Mouse (Mus musculus) gastrocnemius, adult 8-10 months (tissue): Measurements from ENCODE around the gene Wbp1. TPM values are rescaled to one million over a fixed set of nuclear protein-coding genes. Genes with fewer than 3 reads are reported as not detected.

Experiments used
- DNase-seq, 2 experiments: peaks; one replicate each; pipeline ENCODE4 v3.0.0; 2022; ENCODE audit warnings: low spot score in 2 of 2
- microRNA-seq: library from miRNA; unstranded; fragments of <30 nt; microRNA quantifications from one replicate; pipeline ENCODE4 v1.2.0, GENCODE M21; 2022
- total RNA-seq, 4 experiments: library from RNA; stranded (reverse); gene quantifications; 2 replicates each; pipeline ENCODE4 v1.2.4; 2022

Gene Wbp1
- total RNA-seq, 4 experiments from 2014 or later: 39.1 to 50.7 (median 45.1) TPM

DNA sequence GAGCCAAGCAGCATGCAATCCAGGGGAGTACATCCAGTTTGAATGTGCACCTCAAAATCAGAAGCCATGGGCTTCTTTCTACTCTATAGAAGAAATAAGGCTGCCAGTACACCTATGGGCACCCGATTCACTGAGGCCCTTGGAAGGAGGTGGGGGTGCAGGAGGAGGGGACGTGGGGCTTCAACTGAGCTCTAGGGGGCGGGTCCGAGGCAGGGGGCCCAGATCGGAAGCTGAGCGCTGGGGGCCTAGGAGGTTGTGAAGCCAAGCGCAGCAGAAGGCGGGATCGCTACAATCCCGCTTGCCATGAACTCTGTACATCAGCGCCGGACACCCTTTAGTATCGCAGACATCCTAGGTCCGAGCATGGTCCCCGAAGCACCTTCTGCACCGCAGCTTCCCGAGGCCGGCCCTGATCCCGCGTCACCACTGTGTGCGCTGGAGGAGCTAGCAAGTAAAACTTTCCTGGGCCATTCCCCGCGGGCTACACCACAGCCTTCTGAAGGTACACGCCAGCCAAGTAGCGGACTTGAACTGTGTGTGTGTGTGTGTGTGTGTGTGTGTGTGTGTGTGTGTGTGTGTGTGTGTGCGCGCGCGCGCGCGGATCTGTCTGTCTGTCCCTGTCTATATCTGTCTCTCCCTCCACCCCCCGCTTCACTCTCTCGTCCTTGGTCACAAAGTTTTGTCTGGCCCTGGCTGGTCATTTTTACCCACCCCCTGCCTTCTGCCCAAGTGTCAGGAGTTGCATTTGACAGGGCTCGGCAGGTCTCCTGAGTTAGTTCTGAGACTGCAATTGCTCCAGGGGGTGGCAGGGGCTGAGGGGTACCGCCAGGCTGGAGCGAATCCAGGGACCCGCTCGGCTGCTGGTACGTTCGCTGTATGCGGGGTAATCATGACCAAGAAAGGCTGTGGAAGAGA is 35.0 kb downstream of the Wbp1 start, which contains the start of gene Lbx2:
TSS of gene Lbx2 (plus strand) at position 247 of the 915 bp plus-strand sequence.
- no peak for DNase-seq

DNA sequence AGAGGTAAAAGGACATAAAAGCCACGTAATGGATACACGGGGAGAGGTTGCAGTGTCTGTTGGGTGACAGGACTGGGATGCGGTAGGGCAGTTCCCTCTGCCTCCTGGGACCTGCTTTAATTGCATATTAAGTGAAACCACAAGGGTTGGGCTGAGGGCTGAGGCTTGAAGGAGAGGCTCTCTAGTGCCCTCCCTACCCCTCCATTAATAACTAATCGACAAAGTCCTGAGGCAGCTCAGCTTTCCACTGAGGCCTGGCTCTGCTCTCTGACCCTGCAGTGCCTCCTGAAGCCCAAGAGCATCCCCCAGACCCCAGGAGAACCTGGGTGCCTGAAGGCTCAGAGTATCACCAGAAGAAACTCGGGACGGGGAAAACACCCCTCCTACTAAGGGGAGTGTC is 36.9 kb downstream of the Wbp1 start:
- DNase-seq: no peak

DNA sequence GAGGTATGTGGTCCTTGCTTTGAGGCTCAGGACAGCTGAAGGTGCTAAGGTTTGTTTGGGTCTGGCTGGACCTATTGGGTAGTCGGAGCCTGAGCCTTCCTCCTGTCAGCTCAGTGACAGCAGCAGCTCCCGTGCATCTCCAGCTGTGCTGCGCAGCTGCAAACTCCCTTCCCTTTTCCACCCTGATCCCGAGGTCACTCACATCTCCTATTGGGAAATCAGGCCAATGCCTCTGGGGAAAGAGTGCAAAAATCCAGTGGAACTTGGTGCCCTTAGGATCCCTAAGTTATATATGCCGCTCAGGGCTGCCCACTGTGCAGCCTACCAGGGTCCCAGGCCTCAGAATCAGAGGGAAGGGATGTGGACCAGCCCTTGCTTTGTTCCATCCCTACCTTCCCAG is 37.9 kb downstream of the Wbp1 start:
- no peak for DNase-seq

DNA sequence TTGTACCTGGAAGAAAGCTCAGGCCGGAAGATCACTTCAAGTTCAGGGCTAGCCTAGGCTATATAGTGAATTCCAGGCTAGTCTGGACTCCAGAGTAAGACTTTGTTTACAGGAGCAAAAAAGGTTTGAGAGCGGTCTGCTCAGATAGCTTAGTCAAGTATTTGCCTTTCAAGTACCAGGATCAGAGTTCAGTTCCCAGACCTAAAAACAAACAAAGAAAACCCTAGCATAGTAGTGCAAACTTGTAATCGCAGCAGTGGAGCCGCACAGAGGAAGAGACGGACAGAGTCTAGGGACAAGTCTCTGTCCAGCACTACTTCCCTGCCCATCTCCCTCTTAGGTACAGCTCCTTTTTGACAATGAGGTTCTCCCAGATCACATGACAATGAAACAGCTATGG is 41.1 kb downstream of the Wbp1 start:
- DNase-seq: no peak

DNA sequence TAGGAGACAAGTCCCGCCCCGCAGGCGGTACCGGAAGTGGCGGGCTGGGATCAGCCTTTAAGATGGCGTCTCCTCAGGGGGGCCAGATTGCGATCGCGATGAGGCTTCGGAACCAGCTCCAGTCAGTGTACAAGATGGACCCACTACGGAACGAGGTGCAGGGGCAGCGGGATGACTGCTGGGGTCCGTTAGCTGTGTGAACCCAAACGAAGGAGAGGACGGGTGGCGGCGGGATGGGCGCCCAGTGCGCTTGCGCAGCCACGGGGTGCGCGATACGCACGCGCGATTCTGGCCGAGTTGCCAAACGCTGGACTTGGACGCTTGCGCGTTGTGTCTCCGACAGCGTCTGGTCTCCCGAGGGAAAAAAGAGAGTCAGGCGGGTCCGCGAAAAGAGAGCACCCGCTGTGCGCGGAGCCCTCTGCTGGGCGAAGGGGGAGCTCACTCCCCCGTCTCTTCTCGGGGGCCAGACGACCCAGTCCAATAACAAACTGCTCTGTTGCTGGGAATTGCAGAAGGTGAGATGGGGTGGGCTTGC is 43.0 kb downstream of the Wbp1 start:
- DNase-seq: peak; percentile 99 to 100

DNA sequence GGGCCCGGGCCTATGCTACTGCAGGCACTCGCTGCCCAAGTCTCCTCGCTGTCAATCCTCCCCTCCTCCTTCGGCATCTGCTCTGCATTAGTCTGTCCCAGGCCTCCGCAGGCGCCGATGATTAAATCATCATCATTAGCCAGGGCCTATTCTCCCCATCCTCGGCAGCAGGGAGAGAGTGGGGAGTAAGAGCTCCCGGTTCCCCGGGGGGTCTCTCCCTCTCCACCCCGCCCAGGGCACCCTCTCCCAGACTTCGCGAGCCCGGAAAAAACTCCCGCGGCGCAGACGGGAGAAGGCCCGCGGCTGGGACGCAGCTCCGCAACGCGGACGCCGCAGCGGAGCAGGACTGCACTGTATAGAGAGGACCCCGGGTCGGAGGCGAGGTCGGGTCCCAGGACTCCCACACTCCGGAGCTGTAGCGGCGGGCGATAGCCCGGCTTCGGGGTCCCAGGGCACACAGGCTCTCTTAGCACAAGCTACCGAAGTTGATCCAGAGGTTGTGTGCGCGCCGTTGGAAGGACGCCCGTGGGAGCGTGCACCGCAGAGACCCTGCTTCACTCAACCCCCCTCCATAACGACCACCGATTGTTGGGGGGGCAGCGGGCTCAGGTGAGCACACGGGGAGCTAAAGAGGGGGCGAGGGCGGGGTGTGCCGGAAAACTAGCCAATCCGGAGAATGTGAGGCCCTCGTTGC is 43.6 kb downstream of the Wbp1 start, which contains the start of gene Pcgf1:
TSS of gene Pcgf1 (plus strand) at position 240 of the 694 bp plus-strand sequence.
- DNase-seq: no peak

DNA sequence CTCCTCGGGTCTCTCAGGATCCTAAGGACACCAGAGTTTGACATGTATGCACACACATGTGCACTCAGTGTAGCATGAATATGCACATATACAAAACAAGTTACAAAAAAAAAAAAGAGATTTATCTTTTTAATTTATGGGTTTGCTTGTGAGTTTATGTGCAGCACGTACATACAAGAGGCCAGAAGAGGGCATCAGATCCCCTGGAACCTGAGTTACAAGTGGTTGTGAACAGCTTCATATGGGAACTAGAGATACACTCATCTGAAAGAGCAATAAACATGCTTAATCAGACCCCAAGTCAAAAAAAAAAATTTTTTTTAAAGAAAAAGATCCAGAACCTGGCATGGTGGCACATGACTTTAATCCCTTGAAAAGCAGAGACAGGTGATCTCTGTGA is 46.4 kb downstream of the Wbp1 start:
- DNase-seq: no peak

DNA sequence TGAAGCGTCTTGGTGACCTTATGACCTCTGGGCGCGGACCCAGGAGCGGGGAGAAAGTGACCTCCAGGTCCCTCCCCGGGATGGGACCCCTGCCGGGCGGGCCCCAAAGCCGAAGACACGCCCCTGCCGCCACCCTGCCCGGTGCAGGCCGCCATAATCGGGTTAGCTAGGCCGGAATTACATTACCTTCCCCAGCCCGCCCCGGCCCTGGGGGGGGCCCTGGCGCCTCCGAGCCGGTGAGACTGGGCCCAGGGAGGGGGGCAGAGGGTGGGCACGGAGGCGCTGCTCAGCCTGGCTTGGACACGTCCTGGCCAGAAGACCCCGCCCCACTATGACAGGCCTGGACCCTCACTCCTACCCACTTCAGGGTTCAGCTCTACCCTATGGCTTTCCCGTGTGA is 50.1 kb downstream of the Wbp1 start:
- no peak for DNase-seq

DNA sequence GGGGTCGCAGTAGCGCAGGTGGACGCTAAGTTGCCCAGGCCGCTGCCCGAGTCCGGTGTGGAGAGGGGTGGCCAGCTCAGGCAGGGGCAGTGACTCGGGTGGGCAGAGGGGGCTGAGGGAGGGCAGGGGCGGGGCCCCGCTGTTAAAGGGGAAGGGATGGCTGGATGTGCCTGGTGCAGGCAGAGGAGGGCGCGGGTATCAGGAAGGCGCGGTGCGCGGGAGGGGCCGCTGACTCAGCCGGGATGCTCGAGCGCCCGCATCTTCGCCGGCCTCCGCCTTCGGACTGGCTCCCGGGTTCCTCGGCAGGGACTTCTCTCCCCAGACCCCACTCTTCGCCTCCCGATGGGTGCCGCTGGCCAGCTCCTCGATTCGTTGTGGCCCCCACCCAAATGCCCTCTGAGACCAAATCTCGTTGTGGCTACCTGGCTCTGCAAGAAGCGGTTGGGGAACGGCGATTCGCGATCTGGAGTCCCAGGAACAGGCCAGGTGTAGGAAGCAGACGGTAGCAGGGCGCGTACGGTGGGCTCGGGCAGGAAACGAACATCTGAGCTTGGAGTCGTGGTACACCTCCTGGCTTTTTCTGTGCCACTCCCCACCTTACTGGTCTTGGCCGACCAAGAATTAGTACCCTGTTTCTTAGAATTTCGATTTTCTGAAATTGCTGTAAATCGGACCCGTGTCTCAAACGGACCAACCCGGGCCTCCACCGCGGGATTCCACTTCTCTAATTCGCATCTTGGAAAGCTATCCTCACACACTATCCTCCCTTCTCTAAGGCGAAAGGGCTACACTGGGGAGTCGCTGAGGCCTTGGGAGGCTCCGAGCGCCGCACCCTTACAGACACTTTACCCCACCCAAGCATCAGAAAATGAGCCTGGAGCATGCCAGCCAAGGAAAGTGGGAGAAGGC is 50.8 kb downstream of the Wbp1 start:
- no peak for DNase-seq

DNA sequence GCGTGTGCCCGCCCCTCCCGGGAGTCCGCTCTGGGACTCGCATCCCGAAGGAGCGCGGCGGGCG is 51.3 kb downstream of the Wbp1 start, which contains the start of gene Tlx2:
TSS of gene Tlx2 (minus strand) at position 47 of the 64 bp plus-strand sequence.
- DNase-seq: no peak

DNA sequence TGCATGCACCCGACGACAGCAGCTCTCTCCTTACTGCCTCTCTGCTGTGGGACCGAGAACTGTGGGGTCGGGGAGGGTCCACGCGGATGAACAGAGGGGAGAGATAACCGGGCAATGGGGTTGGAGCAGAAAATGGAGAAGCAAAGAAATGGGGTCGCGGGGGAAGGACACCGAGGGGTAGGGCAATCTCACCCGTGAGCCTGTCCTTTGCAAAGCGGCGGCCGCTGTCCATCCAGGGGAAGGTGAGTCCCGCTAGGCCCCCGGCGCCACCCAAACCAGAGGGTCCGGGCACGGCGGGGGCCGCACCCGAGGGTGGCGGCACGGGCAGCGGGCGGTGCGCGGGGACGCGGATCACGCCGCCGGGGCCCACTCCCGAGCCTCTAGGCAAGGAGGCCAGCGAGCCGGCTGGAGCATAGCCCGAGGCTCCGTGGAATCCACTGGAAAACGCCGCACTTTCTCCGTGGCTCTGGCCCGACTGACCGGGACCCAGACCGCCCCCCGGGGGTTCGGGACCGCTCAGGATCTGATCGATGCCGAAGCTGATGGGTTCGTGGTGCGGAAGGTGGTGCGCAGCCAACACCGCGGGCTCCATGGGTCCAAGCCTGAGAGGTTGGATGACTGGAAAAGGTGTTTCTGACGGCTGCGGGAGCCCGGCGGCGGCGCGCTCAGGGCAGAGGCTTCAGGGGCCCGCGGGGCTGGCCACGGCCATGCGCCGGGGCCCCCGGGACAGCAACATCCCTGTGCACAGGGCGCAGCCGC is 51.7 kb downstream of the Wbp1 start:
- DNase-seq: no peak

Small RNA genes within 50 kb of the gene (microRNA-seq; reads per million reads assigned to microRNA genes)
- gene Mir3470a: not detected

Other genes with a start within 250 kb of the Wbp1 start
- gene Sema4f, start 181.8 kb downstream of the Wbp1 start, total RNA-seq: under 1 TPM in 1 of 4 experiments, not detected in 3; 0.61 TPM
- gene M1ap, start 174.7 kb downstream of the Wbp1 start, total RNA-seq: not detected
- 1 to 10 TPM in 3 of 4 experiments, under 1 TPM in 1; 0.56 to 1.2 (median 1.1) TPM for gene Dok1, start 88.1 kb downstream of the Wbp1 start, total RNA-seq
- gene Loxl3, start 87.4 kb downstream of the Wbp1 start, total RNA-seq: 1 to 10 TPM in 3 of 4 experiments, under 1 TPM in 1; 0.97 to 1.5 (median 1.3) TPM
- 100 to 1,000 TPM in 2 of 4 experiments, 10 to 100 TPM in 2; 91.1 to 109 (median 102) TPM for gene Aup1, start 67.0 kb downstream of the Wbp1 start, total RNA-seq
- gene Htra2, start 66.3 kb downstream of the Wbp1 start, total RNA-seq: 10 to 100 TPM; 16.6 to 16.9 (median 16.7) TPM
- under 1 TPM; 0.24 to 0.52 (median 0.33) TPM for gene Dqx1, start 63.7 kb downstream of the Wbp1 start, total RNA-seq
- gene Tlx2, start 51.3 kb downstream of the Wbp1 start, total RNA-seq: not detected
- 1 to 10 TPM; 6.2 to 9.4 (median 7.5) TPM for gene Pcgf1, start 43.7 kb downstream of the Wbp1 start, total RNA-seq
- under 1 TPM in 2 of 4 experiments, not detected in 2; 0.63 to 0.94 TPM for gene Lbx2, start 35.2 kb downstream of the Wbp1 start, total RNA-seq
- 1 to 10 TPM in 3 of 4 experiments, not detected in 1; 1.1 to 2.3 (median 1.3) TPM for gene Ccdc142, start 20.0 kb downstream of the Wbp1 start, total RNA-seq
- gene Gm42688, start 19.9 kb downstream of the Wbp1 start, total RNA-seq: under 1 TPM; 0.60 to 0.99 (median 0.82) TPM
- 100 to 1,000 TPM; 102 to 112 (median 107) TPM for gene Mrpl53, start 12.5 kb downstream of the Wbp1 start, total RNA-seq
- gene Mogs, start 6.1 kb downstream of the Wbp1 start, total RNA-seq: 1 to 10 TPM; 5.3 to 5.9 (median 5.5) TPM
- 10 to 100 TPM; 14.3 to 18.2 (median 16.2) TPM for gene Ino80b, start 3.9 kb upstream of the Wbp1 start, total RNA-seq
- 10 to 100 TPM in 3 of 4 experiments, 1 to 10 TPM in 1; 9.0 to 12.2 (median 10.9) TPM for gene Rtkn, start 13.9 kb upstream of the Wbp1 start, total RNA-seq
- gene Wdr54, start 34.8 kb upstream of the Wbp1 start, total RNA-seq: 1 to 10 TPM in 3 of 4 experiments, under 1 TPM in 1; 0.87 to 2.3 (median 1.1) TPM
- gene 1700003E16Rik, start 34.8 kb upstream of the Wbp1 start, total RNA-seq: under 1 TPM in 2 of 4 experiments, not detected in 2; 0.13 to 0.15 TPM
- gene Dctn1, start 44.4 kb upstream of the Wbp1 start, total RNA-seq: 100 to 1,000 TPM; 117 to 131 (median 127) TPM
- gene Slc4a5, start 98.3 kb upstream of the Wbp1 start, total RNA-seq: not detected
- 1 to 10 TPM; 2.9 to 4.7 (median 3.2) TPM for gene Mthfd2, start 204.3 kb upstream of the Wbp1 start, total RNA-seq
- 10 to 100 TPM in 1 of 4 experiments, 1 to 10 TPM in 3; 7.8 to 10.0 (median 8.7) TPM for gene Mob1a, start 204.5 kb upstream of the Wbp1 start, total RNA-seq
- gene Bola3, start 227.6 kb upstream of the Wbp1 start, total RNA-seq: 100 to 1,000 TPM; 190 to 220 (median 193) TPM